Mouse (Mus musculus): ENCODE results near the gene Rsph3b.
"Not testable (repeated sequence)": the region's sequence is repeated elsewhere in the genome, so short reads cannot be mapped to it uniquely, and the experiment has no call there.

Gene Rsph3b

GRCm38 (mm10) chr17:6958881-6959280 is 10.4 kb upstream of the Rsph3b start:
- not testable (repeated sequence) for DNase-seq (ENCODE audit: low spot score)

GRCm38 (mm10) chr17:6948769-6949228 is 317 bp upstream of the Rsph3b start:
- DNase-seq (ENCODE audit: low spot score): not testable (repeated sequence)

- not testable (repeated sequence) for DNase-seq (ENCODE audit: low spot score)
These were observed 872 bp downstream of the Rsph3b start for GRCm38 (mm10) chr17:6947637-6947983.

- DNase-seq (ENCODE audit: low spot score): not testable (repeated sequence)
These were observed 5.9 kb downstream of the Rsph3b start for GRCm38 (mm10) chr17:6942560-6942959.

GRCm38 (mm10) chr17:6931625-6932024 is 16.9 kb downstream of the Rsph3b start:
- not testable (repeated sequence) for DNase-seq (ENCODE audit: low spot score)

- DNase-seq (ENCODE audit: low spot score): not testable (repeated sequence)
These were observed 28.1 kb downstream of the Rsph3b start for GRCm38 (mm10) chr17:6920351-6920894.

- DNase-seq (ENCODE audit: low spot score): not testable (repeated sequence)
These were observed 29.1 kb downstream of the Rsph3b start for GRCm38 (mm10) chr17:6919388-6919787.

- not testable (repeated sequence) for DNase-seq (ENCODE audit: low spot score)
These were observed 33.2 kb downstream of the Rsph3b start for GRCm38 (mm10) chr17:6915282-6915681.

- DNase-seq (ENCODE audit: low spot score): not testable (repeated sequence)
These were observed 34.4 kb downstream of the Rsph3b start for GRCm38 (mm10) chr17:6914066-6914465.

GRCm38 (mm10) chr17:6900361-6900760 is 48.1 kb downstream of the Rsph3b start:
- DNase-seq (ENCODE audit: low spot score): not testable (repeated sequence)

GRCm38 (mm10) chr17:6897996-6898562 is 50.4 kb downstream of the Rsph3b start:
- not testable (repeated sequence) for DNase-seq (ENCODE audit: low spot score)

GRCm38 (mm10) chr17:6896756-6897155 is 51.7 kb downstream of the Rsph3b start:
- no peak for DNase-seq (ENCODE audit: low spot score)

GRCm38 (mm10) chr17:6893332-6893731 is 55.1 kb downstream of the Rsph3b start:
- no peak for DNase-seq (ENCODE audit: low spot score)

- DNase-seq (ENCODE audit: low spot score): no peak
These were observed 56.2 kb downstream of the Rsph3b start for GRCm38 (mm10) chr17:6891966-6892934.

- DNase-seq (ENCODE audit: low spot score): no peak
These were observed 62.0 kb downstream of the Rsph3b start for GRCm38 (mm10) chr17:6886445-6886844.

- DNase-seq (ENCODE audit: low spot score): no peak
These were observed 64.0 kb downstream of the Rsph3b start for GRCm38 (mm10) chr17:6884531-6884930.

- DNase-seq (ENCODE audit: low spot score): no peak
These were observed 67.2 kb downstream of the Rsph3b start for GRCm38 (mm10) chr17:6881306-6881705.

GRCm38 (mm10) chr17:6871421-6871820 is 77.1 kb downstream of the Rsph3b start:
- DNase-seq (ENCODE audit: low spot score): no peak

- no peak for DNase-seq (ENCODE audit: low spot score)
These were observed 79.7 kb downstream of the Rsph3b start for GRCm38 (mm10) chr17:6868810-6869209.

GRCm38 (mm10) chr17:6867740-6868139 is 80.7 kb downstream of the Rsph3b start:
- no peak for DNase-seq (ENCODE audit: low spot score)

GRCm38 (mm10) chr17:6866576-6866975 is 81.9 kb downstream of the Rsph3b start:
- no peak for DNase-seq (ENCODE audit: low spot score)

GRCm38 (mm10) chr17:6865580-6865979 is 82.9 kb downstream of the Rsph3b start:
- no peak for DNase-seq (ENCODE audit: low spot score)

GRCm38 (mm10) chr17:6864869-6865268 is 83.6 kb downstream of the Rsph3b start:
- DNase-seq (ENCODE audit: low spot score): no peak
